Mouse (Mus musculus) limb, embryonic 11.5 days (tissue): ENCODE results near the gene Dok1. TPM values are rescaled to one million over a fixed set of nuclear protein-coding genes. Genes with fewer than 3 reads are reported as not detected.
A peak's percentile ranks its signal among the peaks of the same experiment; 100 is the strongest.

Experiments used
- ATAC-seq: fragments of 200-750 bp; cut with Nextera tagmentation; 2 replicates; pipeline ENCODE4 v1.8.0; 2017; ENCODE audit warnings: low read depth; ENCODE audit not compliant: insufficient number of reproducible peaks, low FRiP score, low TSS enrichment
- DNase-seq: peaks from one replicate; pipeline ENCODE4 v3.0.0-alpha.2; 2015; ENCODE audit warnings: low spot score
- H3K27ac ChIP-seq: fragments of 300-500 bp; sonication (generic); replicated peaks from 2 replicates; pipeline ENCODE4 v1.5.1; 2014; ENCODE audit warnings: low read depth, mild to moderate bottlenecking, low read length
- H3K27me3 ChIP-seq: fragments of 300-500 bp; sonication (generic); 2 replicates; pipeline ENCODE4 v1.6.1; 2014; ENCODE audit warnings: mild to moderate bottlenecking, low read length, mixed read lengths; ENCODE audit not compliant: control insufficient read depth, insufficient read depth
- H3K36me3 ChIP-seq: fragments of 300-500 bp; sonication (generic); 2 replicates; pipeline ENCODE4 v1.6.1; 2014; ENCODE audit warnings: mild to moderate bottlenecking, low read length, moderate library complexity, mixed read lengths; ENCODE audit not compliant: control insufficient read depth, insufficient read depth
- H3K4me1 ChIP-seq: fragments of 300-500 bp; sonication (generic); 2 replicates; pipeline ENCODE4 v1.6.1; 2014; ENCODE audit warnings: low read length, mixed read lengths; ENCODE audit not compliant: control insufficient read depth, insufficient read depth
- H3K4me2 ChIP-seq: fragments of 300-500 bp; sonication (generic); 2 replicates; pipeline ENCODE4 v1.6.1; 2014; ENCODE audit warnings: low read depth, mild to moderate bottlenecking, moderate library complexity; ENCODE audit not compliant: severe bottlenecking
- H3K4me3 ChIP-seq: fragments of 300-500 bp; sonication (generic); 2 replicates; pipeline ENCODE4 v1.5.1; 2014; ENCODE audit warnings: low read depth, low read length
- H3K9ac ChIP-seq: fragments of 300-500 bp; sonication (generic); 2 replicates; pipeline ENCODE4 v1.6.1; 2014; ENCODE audit warnings: mild to moderate bottlenecking, low read length
- H3K9me3 ChIP-seq: fragments of 300-500 bp; sonication (generic); 2 replicates; pipeline ENCODE4 v1.6.1; 2016; ENCODE audit warnings: low read length; ENCODE audit not compliant: control insufficient read depth
- WGBS: fragments of 180-500 bp; shearing (Covaris S2); extraction: QIAGEN DNeasy Blood & Tissue Kit; methylation state at CpG from one replicate; pipeline ENCODE4 v1.1.7; 2014; 5-methylcytosine and 5-hydroxymethylcytosine counted together
- polyA plus RNA-seq: library from polyadenylated mRNA; unstranded; fragments of >200 nt; fragmentation: Nextera tagmentation; extraction: Ambion mirVana; gene quantifications from 2 replicates; pipeline ENCODE4 v1.2.1, GENCODE M21; 2014

The Dok1 gene
- polyA plus RNA-seq, 1 experiment from 2014 or later, result 7.3 TPM

DNA sequence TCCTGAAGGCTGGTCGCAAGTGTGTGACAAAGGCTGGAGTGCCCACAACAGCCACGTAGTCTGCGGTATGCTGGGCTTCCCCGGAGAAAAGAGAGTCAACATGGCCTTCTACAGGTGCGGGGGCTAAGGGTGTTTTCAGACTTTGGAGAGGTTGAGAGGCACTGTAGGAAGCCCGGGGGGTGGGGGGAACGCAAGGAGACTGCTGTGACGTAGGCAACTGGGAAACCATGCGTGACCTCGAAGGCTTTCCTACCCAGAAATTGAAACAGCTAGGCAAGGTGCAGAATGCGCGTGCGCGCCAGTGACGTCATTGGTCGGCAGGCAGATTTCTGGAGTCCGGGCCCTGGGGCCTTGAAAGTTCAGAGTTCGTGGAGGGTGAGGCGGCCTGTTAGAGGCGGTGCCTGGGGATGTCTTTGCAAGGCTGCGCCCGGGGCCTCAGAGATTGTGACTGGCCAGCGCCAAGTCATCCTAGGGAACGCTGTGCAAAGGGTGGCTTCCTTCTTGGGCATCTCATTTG lies 5.3 kb upstream of the Dok1 start:
- Histone ChIP-seq H3K36me3 (no peaks in the 10 kb centered on the region), H3K4me1 (peaks cover 6% of the 10 kb centered on the region; the same call in 1 of the 2 replicates), H3K4me2 (peak overlapping the region; percentile 42), H3K9ac (peak overlapping the region; percentile 43; the same call in 1 of the 2 replicates), H3K9me3 (no peaks in the 10 kb centered on the region), H3K27ac (no peak overlapping the region), H3K27me3 (no peaks in the 10 kb centered on the region), H3K4me3 (peak overlapping the region; percentile 10; the same call in 1 of the 2 replicates)
- ATAC-seq (peak; percentile 28; the same call in 1 of the 2 replicates), DNase-seq (peak; percentile 92)
- WGBS, result 7% methylated on average over 24 of the region's 24 CpGs

GRCm38 (mm10) chr6:83037188-83037587 lies 3.9 kb upstream of the Dok1 start:
- no peak overlapping the region for H3K4me2 ChIP-seq
- no peak overlapping the region for H3K4me3 ChIP-seq
- peaks cover 2% of the 10 kb centered on the region for H3K27me3 ChIP-seq
- H3K36me3 ChIP-seq, result no peaks in the 10 kb centered on the region
- DNase-seq (no peak), ATAC-seq (no peak)
- no peaks in the 10 kb centered on the region for H3K9me3 ChIP-seq
- H3K9ac ChIP-seq, result no peak overlapping the region
- H3K27ac ChIP-seq, result no peak overlapping the region
- H3K4me1 ChIP-seq, result peaks cover 9% of the 10 kb centered on the region
- 79% methylated on average over 8 of the region's 8 CpGs for WGBS

DNA sequence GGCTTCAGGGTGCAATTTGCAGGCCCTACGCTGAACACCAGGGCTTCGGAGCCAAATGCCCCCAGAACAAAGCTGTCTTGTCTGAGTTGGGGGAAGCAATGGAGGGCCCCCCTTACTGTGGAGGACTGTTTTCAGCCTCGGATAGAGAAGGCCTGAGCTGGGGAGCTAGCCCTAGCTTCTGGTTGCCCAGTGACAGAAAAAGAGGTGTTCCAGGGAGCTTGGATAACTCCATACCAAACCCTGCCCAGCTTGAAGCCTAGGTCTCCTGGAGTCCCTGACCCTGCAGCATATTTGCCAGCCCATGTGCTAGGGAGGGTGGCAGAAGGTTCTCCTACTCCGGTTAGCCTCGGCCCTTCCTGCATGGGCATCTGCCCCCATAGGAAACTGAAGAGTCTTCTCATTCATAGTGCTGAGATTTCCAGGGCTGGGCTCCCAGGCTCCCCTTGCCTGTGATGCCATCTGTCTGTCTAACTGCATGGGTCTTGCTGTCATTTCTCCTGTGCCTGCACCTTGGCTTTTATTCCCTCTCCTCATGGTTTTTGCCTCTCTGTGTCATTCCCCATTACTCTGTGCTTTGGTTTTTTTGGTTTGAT lies 1.3 kb upstream of the Dok1 start:
- DNase-seq (no peak), ATAC-seq (no peak)
- Histone ChIP-seq H3K36me3 (no peaks in the 10 kb centered on the region), H3K9me3 (no peaks in the 10 kb centered on the region), H3K9ac (peak overlapping the region; percentile 14), H3K27me3 (peaks cover 23% of the 10 kb centered on the region), H3K4me1 (peaks cover 12% of the 10 kb centered on the region), H3K4me3 (peak overlapping the region; percentile 50), H3K27ac (peak overlapping the region; percentile 68; the same call in 1 of the 2 replicates), H3K4me2 (peak overlapping the region; percentile 59)
- WGBS, result 19% methylated on average over 5 of the region's 5 CpGs

GRCm38 (mm10) chr6:83032769-83033191 lies 491 bp downstream of the Dok1 start:
- no peaks in the 10 kb centered on the region for H3K9me3 ChIP-seq
- H3K4me3 ChIP-seq, result peak overlapping the region; percentile 50
- under 1% methylated on average over 31 of the region's 31 CpGs for WGBS
- H3K4me1 ChIP-seq, result peaks cover 6% of the 10 kb centered on the region
- H3K4me2 ChIP-seq, result peak overlapping the region; percentile 59
- no peak overlapping the region; the same call in 1 of the 2 replicates for H3K27ac ChIP-seq
- no peaks in the 10 kb centered on the region for H3K36me3 ChIP-seq
- peak overlapping the region; percentile 14 for H3K9ac ChIP-seq
- DNase-seq (peak; percentile 73), ATAC-seq (peak; percentile 31)
- peaks cover 23% of the 10 kb centered on the region for H3K27me3 ChIP-seq

DNA sequence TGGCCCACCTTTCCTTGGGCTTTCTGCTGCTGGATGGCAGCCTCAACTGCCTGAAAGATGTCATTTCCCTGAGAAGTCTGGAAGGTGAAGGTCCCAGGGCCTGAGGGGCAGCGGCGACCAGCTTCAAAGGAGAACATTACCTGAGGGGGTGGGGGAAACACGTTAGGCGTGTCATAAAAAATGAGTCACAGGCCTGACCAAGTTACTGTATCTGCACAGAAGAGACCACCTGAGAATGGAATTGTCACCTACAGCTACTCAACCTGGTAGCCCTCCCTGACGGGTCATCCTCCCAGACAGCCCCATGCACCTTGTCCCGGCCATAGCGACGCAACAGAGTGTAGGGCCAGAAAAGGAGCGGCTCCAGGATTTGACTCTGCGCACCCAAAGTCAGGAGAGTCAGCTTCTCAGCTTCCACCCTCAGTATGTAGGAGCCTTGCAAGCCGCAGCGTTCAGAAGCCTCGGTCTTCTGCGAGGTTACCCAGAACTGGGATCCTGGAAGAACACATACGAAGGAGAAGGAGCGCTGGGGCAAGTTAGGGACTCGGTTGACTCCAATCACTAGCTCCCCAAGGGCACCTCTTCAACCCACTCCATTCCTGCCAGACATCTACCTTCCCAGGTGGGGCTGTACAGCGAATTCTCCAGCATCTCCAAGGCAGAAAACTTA lies 1.2 kb downstream of the Dok1 start:
- Histone ChIP-seq H3K27ac (no peak overlapping the region; the same call in 1 of the 2 replicates), H3K4me1 (peaks cover 6% of the 10 kb centered on the region), H3K9ac (0 out of 2 replicates have a peak overlapping the region, but pooled peaks have one; percentile 14), H3K27me3 (peaks cover 23% of the 10 kb centered on the region), H3K4me2 (peak overlapping the region; percentile 59), H3K4me3 (peak overlapping the region; percentile 50), H3K9me3 (no peaks in the 10 kb centered on the region), H3K36me3 (no peaks in the 10 kb centered on the region)
- ATAC-seq (no peak), DNase-seq (no peak)
- WGBS, result 15% methylated on average over 18 of the region's 18 CpGs

GRCm38 (mm10) chr6:83031111-83031510 lies 2.2 kb downstream of the Dok1 start:
- Histone ChIP-seq H3K36me3 (no peaks in the 10 kb centered on the region), H3K27me3 (peaks cover 23% of the 10 kb centered on the region), H3K4me1 (peaks cover 6% of the 10 kb centered on the region), H3K9ac (no peak overlapping the region), H3K4me3 (no peak overlapping the region), H3K27ac (no peak overlapping the region), H3K9me3 (no peaks in the 10 kb centered on the region), H3K4me2 (no peak overlapping the region)
- WGBS, result 60% methylated on average over 7 of the region's 7 CpGs
- DNase-seq, result no peak
- no peak for ATAC-seq

DNA sequence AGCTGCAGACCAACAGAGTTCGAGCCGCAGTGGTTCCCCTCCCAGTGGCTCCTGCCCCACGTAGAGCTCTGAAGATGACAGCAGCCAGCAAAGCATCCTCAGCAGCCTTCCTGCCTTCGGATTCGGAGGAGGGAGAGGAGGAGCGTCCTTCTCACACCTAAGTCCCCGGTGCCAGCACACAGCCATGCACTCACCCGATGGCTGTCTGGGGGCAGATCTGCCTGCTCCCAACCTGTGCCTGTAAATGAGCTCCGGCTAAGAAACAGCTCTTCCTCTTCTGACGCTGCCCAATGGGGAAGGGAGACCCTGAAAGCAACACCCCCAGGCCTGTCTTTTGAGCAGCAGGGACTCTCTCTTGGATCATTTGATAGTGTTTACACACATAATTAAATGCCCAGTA lies 3.5 kb downstream of the Dok1 start:
- Histone ChIP-seq H3K36me3 (no peaks in the 10 kb centered on the region), H3K27me3 (peaks cover 23% of the 10 kb centered on the region), H3K4me1 (peaks cover 6% of the 10 kb centered on the region), H3K9ac (no peak overlapping the region), H3K9me3 (no peaks in the 10 kb centered on the region), H3K27ac (no peak overlapping the region), H3K4me2 (no peak overlapping the region), H3K4me3 (no peak overlapping the region)
- WGBS, result 20% methylated on average over 10 of the region's 10 CpGs
- DNase-seq (no peak), ATAC-seq (no peak)

- Histone ChIP-seq H3K4me3 (no peak overlapping the region), H3K9ac (0 out of 2 replicates have a peak overlapping the region, but pooled peaks have one; percentile 27), H3K9me3 (no peaks in the 10 kb centered on the region), H3K4me1 (peaks cover 6% of the 10 kb centered on the region), H3K27ac (no peak overlapping the region), H3K36me3 (no peaks in the 10 kb centered on the region), H3K27me3 (peaks cover 23% of the 10 kb centered on the region), H3K4me2 (no peak overlapping the region)
- WGBS, result 59% methylated on average over 8 of the region's 9 CpGs
- no peak for DNase-seq
- no peak for ATAC-seq
These were observed 5.6 kb downstream of the Dok1 start for GRCm38 (mm10) chr6:83027706-83028105.
